Mouse (Mus musculus) granulocyte monocyte progenitor cell, adult 5-6 weeks (primary cell): ENCODE results near the gene Mptx2. TPM values are rescaled to one million over a fixed set of nuclear protein-coding genes. Genes with fewer than 3 reads are reported as not detected.
"Not testable (repeated sequence)": the region's sequence is repeated elsewhere in the genome, so short reads cannot be mapped to it uniquely, and the experiment has no call there.

Experiments used
- ATAC-seq: replicated peaks from 2 replicates; pipeline ENCODE4 v1.8.0; 2016; ENCODE audit warnings: mild to moderate bottlenecking, moderate TSS enrichment, inconsistent platforms; ENCODE audit not compliant: poor library complexity, severe bottlenecking
- total RNA-seq, 2 experiments: library from RNA; stranded (forward) in 1 of 2; stranded (reverse) in 1 of 2; fragments of 200-712, 200-1000 nt in 1 of 2; fragments of >200 nt in 1 of 2; fragmentation: Nextera tagmentation in 1 of 2; gene quantifications; 2 replicates each; pipeline ENCODE4 v1.2.3; 2014 to 2017

The Mptx2 gene
- total RNA-seq (2014; fragmentation: Nextera tagmentation) (not detected in 2 replicates), total RNA-seq (2017) (not detected in 2 replicates)

DNA sequence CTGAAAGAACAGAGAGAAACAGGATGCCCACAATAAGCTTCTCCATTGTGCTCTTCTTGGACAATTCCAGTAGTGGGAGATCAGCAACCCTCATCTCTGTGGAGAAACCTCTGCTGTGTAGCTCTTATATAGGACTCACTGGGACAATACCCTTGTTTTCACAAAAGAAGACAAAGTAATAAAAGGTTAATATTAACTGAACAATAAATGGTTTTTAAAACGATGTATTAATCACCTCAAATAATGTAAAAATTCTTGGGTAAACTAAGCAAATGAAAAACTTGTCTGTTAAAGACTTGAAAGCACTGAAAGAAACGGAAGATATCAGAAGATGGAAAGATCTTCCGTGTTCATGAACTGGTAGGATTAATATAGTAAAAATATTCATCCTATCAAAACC is at the start of gene Mptx2:
Mptx2 (minus strand) TSS at position 101 of the 400 bp plus-strand sequence.
- no peak for ATAC-seq

DNA sequence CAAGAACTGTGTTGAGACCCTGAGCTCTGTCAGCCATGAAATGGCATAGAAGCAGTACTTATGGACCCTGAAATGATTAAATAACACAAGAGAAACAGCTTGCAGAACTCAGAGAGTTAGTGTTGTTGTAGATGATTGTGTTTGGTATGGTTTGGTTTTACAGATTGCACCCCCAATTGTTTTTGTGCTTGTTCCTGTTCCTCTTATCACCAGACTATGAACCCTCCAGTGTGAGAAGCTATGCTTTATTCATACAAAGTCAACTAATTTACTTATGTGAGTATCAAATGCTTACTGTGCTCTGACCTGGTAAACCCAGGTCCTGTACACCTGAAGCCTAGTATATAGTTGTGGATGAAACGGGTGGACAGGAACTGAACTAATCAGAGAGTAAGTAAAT is 49.0 kb upstream of the Mptx2 start:
- no peak for ATAC-seq

DNA sequence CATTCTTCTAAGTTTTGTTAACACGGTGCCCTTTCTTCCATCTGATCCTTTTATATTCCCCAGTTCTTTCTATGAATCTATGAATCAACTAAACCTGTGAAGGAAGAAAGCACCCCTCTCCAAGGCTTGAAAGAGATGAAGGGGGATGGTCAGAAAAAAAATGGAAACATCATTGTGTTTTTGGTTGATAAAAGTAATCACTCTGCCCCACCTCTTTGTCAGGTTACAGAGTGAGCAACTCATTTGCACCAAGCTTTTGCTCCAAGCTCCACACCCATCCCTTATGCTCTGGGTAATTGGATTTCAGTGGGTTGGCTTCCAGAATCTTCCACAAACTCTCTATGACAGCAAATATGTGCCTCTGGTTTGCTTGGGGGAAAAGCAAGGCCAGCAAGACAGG is 47.8 kb upstream of the Mptx2 start:
- no peak for ATAC-seq

DNA sequence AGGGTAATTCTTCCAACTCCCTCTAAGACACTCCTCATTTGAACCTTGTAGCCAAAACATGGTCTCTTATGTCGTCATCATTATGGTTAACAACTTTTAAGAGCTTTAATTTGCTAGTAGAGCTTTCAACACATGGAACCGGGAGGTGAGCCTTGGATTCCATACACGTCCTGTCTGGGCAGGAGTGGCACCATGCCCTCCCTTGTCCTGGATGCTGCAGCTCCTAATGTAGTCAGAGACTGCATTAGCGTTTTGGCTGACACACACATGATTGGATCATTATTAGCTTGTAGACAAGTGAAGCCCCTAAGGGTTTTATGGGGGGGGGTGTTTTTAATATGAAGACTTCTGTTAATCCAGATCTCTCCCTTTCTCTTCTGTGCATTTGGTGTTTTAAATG is 47.4 kb upstream of the Mptx2 start:
- ATAC-seq: no peak

DNA sequence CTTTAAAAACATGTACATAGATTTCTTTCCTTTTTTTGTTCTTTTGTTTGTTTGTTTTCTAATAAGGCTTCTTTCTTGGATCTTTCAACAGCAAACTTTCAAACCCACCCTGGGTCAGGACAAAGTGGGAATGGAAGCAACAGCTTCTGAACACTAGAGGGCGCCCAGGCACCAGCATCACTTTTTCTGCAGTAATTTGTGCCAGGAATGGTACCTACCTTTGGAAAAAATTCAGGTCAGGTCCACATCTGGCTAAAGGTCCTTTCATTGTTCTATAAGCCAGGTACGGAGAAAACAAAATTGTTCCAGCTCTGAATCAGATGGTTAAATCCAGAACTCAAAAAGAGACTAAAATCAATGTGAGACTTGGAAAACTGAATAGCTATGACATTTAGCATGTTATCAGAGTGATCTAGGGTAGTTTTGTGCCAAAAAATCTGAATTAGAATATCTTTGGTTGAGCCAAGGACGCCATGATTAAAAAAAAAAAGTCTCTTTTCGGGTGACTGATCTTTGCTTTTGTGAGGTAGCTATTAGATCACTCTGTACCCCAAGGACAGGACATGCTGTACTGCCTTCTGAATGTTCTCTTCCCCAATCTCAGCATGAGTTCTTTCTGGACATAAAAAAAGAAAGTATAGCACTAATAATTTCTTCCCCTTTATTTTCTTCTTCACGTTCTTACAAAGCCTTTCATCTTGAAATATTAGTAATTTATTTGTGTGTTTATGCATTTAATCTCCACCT is 46.4 kb upstream of the Mptx2 start:
- ATAC-seq: peak; percentile 70; the same call in 1 of the 2 replicates

DNA sequence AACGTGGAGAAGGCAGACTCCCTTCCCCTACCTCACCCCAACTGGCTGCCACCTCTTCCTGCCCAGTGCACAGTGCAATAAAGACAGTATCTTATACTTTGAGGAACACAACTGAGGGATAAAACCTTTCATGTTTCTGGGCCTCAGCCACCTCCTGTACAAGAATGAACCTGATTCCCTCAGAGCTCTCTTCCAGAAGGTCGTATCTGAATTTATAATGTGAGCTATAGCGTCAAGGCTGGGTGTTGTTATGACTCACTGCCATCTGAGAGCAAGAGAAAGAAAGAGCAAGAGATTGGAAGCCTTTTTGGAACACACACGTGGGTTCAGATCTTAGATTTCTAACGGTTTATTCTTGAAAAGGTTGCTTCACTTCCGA is 44.7 kb upstream of the Mptx2 start:
- no peak for ATAC-seq

DNA sequence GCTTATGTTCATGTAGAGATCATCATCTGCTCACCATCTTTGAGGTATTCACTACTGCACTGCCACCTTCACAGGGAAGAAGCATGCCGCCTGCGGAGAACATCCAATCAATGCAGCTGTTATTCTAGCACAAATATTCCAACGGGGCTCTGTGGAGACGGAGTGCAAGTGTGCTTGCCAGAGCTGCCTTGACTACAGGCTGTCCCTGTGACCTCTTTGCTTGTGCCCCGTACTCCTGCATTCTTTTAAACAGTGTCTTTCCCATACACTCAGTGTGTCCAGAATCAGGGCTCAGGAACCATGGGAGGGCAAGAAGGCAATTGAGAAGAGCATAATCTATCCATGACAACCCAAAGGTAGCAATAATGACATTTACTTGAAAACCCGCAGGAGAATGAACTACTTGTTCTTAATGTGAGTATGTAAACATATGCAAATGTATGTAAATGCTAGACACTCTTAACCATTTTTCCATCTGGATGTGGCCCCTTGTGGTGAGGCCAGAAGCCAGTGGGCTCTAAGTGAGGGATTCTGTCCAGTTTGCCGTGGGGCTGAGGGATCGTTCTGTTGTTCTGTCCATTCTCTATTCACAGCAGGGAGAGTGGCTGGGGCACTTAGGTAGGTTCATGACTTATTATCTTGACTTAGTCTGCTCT is 44.1 kb upstream of the Mptx2 start:
- no peak for ATAC-seq

DNA sequence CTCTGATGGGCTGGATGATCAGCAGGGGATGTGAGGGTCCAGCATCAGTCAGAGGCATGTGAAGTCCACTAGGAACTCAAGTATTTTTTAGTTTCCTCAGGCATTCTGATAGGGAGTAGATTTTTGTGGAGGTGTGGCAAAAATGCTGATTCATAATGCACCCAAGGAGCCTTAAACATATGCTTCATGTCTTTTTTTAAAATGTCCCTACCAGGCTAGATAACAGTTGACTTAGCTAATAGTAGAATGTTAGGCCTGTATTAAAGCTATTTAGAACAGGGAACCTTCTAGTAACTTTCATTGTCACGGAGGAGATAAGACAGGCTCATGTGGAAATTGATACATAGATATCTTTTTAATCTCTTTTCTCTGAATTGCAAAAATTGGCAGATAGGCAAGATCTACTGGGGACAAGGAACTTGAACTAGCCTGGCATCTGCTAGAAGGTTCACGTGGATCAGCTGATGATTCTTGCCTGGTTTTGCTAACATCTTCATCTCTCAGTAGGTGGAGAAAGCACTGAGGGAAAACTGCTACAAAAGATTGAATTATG is 40.4 kb upstream of the Mptx2 start:
- no peak for ATAC-seq

DNA sequence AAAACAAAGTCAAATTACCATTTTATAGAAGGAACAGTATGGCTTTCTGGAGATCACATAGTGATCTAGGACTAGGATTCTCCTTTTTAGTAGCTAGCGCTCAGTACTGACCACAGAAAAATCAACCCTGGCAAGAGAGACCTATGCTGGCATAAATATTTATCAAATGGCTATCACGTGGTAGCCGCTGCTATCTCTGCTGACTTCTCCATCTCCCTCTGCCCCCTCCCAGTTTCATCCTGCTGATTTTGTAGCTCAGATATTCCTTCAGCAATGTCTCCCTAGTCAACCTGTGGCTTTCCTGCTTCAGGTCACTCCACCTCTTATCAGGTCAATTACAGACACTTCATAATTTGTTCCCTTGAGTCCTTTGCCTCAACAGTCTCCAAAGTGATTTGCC is 38.1 kb upstream of the Mptx2 start:
- no peak for ATAC-seq

DNA sequence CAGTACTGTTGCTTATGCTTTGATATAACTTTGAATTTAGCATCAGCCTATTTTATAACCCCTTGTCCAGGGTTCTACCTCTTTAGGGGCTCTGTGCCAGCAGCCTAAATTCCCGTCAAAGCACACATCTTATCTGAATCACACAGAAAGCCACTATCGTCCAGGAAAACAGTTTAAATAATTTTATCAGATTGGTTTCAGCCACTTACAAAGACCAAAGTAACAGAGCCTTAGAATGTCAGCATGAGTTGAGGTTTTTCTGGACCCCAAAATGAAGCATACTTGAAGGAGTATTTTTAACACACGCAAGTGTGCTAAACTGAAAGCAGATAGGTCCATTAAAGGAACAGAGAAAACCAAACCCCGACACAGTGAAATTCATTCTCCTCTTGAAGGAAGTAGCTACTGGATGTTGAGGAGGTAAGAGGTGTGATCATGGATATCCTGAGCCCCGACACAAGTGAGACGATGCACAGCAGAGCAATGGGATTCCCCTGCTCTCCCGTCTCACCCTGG is 36.0 kb upstream of the Mptx2 start:
- not testable (repeated sequence) for ATAC-seq

DNA sequence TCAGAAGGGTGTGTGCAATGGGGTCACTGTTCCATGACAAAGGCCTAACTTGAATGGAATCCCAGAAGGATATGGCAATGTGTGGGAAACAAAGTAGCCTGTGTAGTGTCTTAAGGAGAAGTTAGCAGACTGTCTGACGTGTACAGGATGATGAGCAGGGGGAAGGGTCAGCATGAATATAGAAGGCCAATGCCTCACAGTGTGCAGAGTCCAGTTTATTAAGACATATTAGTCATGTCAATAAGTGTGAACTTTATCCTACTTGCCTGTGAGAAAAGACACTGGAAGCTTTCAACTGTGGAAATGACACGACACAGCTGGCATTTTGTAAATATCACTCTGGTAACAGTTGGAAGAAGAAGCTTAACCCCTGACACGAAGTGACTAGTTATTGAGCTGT is 25.2 kb upstream of the Mptx2 start:
- ATAC-seq: not testable (repeated sequence)

DNA sequence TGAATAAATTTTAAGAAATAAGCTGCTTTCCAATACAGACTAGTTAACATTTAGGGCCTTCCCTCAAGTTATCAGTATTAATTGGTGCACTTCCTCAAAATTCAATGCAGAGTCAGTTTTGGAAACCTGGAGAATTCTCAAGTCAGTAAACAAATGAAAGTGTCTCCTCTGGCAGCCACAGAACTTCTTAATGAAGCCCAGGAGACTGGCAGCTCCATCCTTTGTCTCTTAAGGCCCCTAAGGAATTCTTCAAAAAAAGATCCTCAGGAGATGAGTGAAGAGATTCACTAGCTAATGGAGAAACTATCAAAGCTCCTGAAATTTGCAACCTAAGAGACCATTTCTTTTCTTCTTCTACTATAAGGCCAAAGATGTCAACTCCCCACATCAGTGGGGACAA is 11.9 kb downstream of the Mptx2 start, which contains the start of gene Olfr418:
Olfr418 (plus strand) TSS at position 301 of the 400 bp plus-strand sequence.
- ATAC-seq: no peak

DNA sequence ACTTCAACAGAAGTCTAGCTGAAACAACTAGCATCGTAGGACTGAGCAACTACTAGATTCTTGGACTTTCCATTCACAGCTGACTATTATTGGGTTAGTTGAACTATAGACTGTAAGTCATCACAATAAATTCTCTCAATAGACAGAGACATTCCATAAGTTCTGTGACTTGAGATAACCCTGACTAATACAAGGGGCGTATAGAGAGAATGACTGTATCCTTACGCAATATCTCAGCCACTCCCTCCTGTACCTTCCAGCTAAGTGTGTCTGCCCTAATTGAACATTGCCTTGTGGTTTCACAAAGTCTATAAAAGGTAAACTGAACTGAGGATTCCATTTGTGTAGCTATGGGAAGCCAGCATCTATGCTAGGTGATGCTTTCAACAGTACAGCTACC is 27.7 kb downstream of the Mptx2 start:
- no peak for ATAC-seq

DNA sequence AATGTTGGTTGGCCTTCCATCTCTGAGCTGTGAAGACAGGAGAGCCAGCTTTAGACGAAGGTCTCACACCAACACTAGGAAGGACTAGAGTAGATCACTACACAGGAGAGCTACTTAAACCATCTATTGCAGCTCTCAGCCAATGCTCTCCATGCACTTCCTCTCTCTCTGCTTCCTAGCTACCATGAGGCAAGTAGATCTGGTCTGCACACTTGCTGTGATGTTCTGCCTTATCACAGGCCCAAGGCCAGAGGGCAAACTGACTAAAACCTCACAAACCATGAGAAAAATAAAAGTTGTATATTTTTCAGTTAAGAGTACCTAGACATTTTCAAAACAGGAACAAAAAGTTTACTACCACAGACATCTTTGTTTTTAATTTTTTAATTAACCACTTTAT is 40.6 kb downstream of the Mptx2 start:
- not testable (repeated sequence) for ATAC-seq

DNA sequence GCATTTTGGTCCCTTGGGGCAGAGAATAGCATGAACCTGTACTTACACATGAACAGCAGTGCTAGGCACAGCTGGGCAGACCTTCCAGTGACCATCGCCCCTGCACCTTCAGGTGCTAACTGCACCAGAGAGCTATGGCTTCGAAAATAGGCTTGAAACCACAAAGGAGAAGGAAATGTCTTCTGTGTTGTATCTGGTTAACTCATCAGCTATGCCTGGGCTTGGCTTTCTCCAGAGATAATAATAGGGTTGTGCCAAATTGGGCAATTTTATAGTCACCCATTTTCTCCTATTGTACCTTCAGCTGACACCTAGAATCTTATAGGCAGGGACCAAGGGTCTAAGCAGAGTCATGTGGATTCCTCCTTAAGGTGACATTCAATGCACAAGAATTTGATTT is 50.5 kb downstream of the Mptx2 start, which contains the start of gene Fcer1a:
Fcer1a (minus strand) TSS at position 134 of the 400 bp plus-strand sequence.
- no peak for ATAC-seq

Other genes with a start within 250 kb of the Mptx2 start
- not detected in 2 replicates for gene Olfr1408, start 140.4 kb downstream of the Mptx2 start, total RNA-seq (2014; fragmentation: Nextera tagmentation)
- gene Olfr1408, start 140.4 kb downstream of the Mptx2 start, total RNA-seq (2017): not detected in 2 replicates
- not detected in 2 replicates for gene Olfr1406, start 87.1 kb downstream of the Mptx2 start, total RNA-seq (2014; fragmentation: Nextera tagmentation)
- gene Olfr1406, start 87.1 kb downstream of the Mptx2 start, total RNA-seq (2017): not detected in 2 replicates
- gene Olfr218, start 80.0 kb downstream of the Mptx2 start, total RNA-seq (2014; fragmentation: Nextera tagmentation): not detected in 2 replicates
- gene Olfr218, start 80.0 kb downstream of the Mptx2 start, total RNA-seq (2017): not detected in 2 replicates
- gene Olfr1404, start 65.4 kb downstream of the Mptx2 start, total RNA-seq (2014; fragmentation: Nextera tagmentation): not detected in 2 replicates
- not detected in 2 replicates for gene Olfr1404, start 65.4 kb downstream of the Mptx2 start, total RNA-seq (2017)
- gene Fcer1a, start 50.6 kb downstream of the Mptx2 start, total RNA-seq (2014; fragmentation: Nextera tagmentation): 16.6 TPM in 1 of 2 replicates, not detected in the other
- gene Fcer1a, start 50.6 kb downstream of the Mptx2 start, total RNA-seq (2017): 3.9 and 5.7 TPM in 2 replicates
- not detected in 2 replicates for gene Olfr418, start 11.8 kb downstream of the Mptx2 start, total RNA-seq (2014; fragmentation: Nextera tagmentation)
- not detected in 2 replicates for gene Olfr418, start 11.8 kb downstream of the Mptx2 start, total RNA-seq (2017)
- not detected in 2 replicates for gene Ackr1, start 56.0 kb upstream of the Mptx2 start, total RNA-seq (2014; fragmentation: Nextera tagmentation)
- gene Ackr1, start 56.0 kb upstream of the Mptx2 start, total RNA-seq (2017): not detected in 2 replicates
- 59.1 and 67.7 TPM in 2 replicates for gene Aim2, start 73.1 kb upstream of the Mptx2 start, total RNA-seq (2014; fragmentation: Nextera tagmentation)
- gene Aim2, start 73.1 kb upstream of the Mptx2 start, total RNA-seq (2017): 80.6 and 90.7 TPM in 2 replicates
- not detected in 2 replicates for gene Cadm3, start 89.9 kb upstream of the Mptx2 start, total RNA-seq (2014; fragmentation: Nextera tagmentation)
- gene Cadm3, start 89.9 kb upstream of the Mptx2 start, total RNA-seq (2017): 0.26 TPM in 1 of 2 replicates, not detected in the other
- gene Ifi206, start 213.3 kb upstream of the Mptx2 start, total RNA-seq (2014; fragmentation: Nextera tagmentation): not detected in 2 replicates
- gene Ifi206, start 213.3 kb upstream of the Mptx2 start, total RNA-seq (2017): 0.05 and 0.13 TPM in 2 replicates